Mouse (Mus musculus): ENCODE measurements at regions not wholly inside any gene's neighbourhood (a gene's known extent, or its start where the extent isn't known, plus 50 kb on each side); places are given as distances from the start of the nearest gene placed in this dataset.

GRCm38 (mm10) chr13:47347835-47348234, 225.4 kb downstream of the Rnf144b start:
- no peak for DNase-seq (ENCODE audit: low spot score)
- ATAC-seq (ENCODE audit: low FRiP score): no peak
- no peaks in the 10 kb centered on the region for H3K36me3 ChIP-seq (ENCODE audit: insufficient read depth, low read length)
- WGBS: 76% methylated on average over 6 of the region's 6 CpGs
- H3K9ac ChIP-seq (replicated peaks; ENCODE audit: low read length, poor library complexity, severe bottlenecking): no peak overlapping the region
- no peaks in the 10 kb centered on the region for H3K27me3 ChIP-seq (ENCODE audit: insufficient read depth, low read length)
- no peak for TF ChIP-seq CTCF (IDR thresholded peaks at IDR 0.05)
- H3K4me2 ChIP-seq (ENCODE audit: low read depth, low read length, poor library complexity, severe bottlenecking): no peak overlapping the region
- no peaks in the 10 kb centered on the region; the same call in 1 of the 2 replicates for H3K4me1 ChIP-seq (ENCODE audit: insufficient read depth, low read length)
- no peak overlapping the region for H3K27ac ChIP-seq (ENCODE audit: low read depth, low read length)
- H3K4me3 ChIP-seq (ENCODE audit: low read depth, low read length): no peak overlapping the region
- no peaks in the 10 kb centered on the region for H3K9me3 ChIP-seq (ENCODE audit: low read length)

GRCm38 (mm10) chr13:47348517-47349145, 226.2 kb downstream of the Rnf144b start:
- H3K9ac ChIP-seq (replicated peaks; ENCODE audit: low read length, poor library complexity, severe bottlenecking): no peak overlapping the region
- 37% methylated on average over 17 of the region's 17 CpGs for WGBS
- no peak for ATAC-seq (ENCODE audit: low FRiP score)
- H3K9me3 ChIP-seq (ENCODE audit: low read length): no peaks in the 10 kb centered on the region
- peak; percentile 95 for TF ChIP-seq CTCF (IDR thresholded peaks at IDR 0.05)
- H3K4me2 ChIP-seq (ENCODE audit: low read depth, low read length, poor library complexity, severe bottlenecking): no peak overlapping the region
- no peak overlapping the region for H3K4me3 ChIP-seq (ENCODE audit: low read depth, low read length)
- no peak overlapping the region for H3K27ac ChIP-seq (ENCODE audit: low read depth, low read length)
- H3K36me3 ChIP-seq (ENCODE audit: insufficient read depth, low read length): no peaks in the 10 kb centered on the region
- H3K27me3 ChIP-seq (ENCODE audit: insufficient read depth, low read length): no peaks in the 10 kb centered on the region
- H3K4me1 ChIP-seq (ENCODE audit: insufficient read depth, low read length): no peaks in the 10 kb centered on the region; the same call in 1 of the 2 replicates
- peak; percentile 88 for DNase-seq (ENCODE audit: low spot score)

GRCm38 (mm10) chr13:47354446-47354845, 232.0 kb downstream of the Rnf144b start:
- no peak overlapping the region for H3K9ac ChIP-seq (replicated peaks; ENCODE audit: low read length, poor library complexity, severe bottlenecking)
- H3K4me1 ChIP-seq (ENCODE audit: insufficient read depth, low read length): no peaks in the 10 kb centered on the region
- H3K36me3 ChIP-seq (ENCODE audit: insufficient read depth, low read length): no peaks in the 10 kb centered on the region
- TF ChIP-seq CTCF (IDR thresholded peaks at IDR 0.05): no peak
- no peak overlapping the region for H3K4me2 ChIP-seq (ENCODE audit: low read depth, low read length, poor library complexity, severe bottlenecking)
- H3K4me3 ChIP-seq (ENCODE audit: low read depth, low read length): no peak overlapping the region
- DNase-seq (ENCODE audit: low spot score): peak; percentile 74
- no peaks in the 10 kb centered on the region for H3K27me3 ChIP-seq (ENCODE audit: insufficient read depth, low read length)
- no peaks in the 10 kb centered on the region for H3K9me3 ChIP-seq (ENCODE audit: low read length)
- no peak overlapping the region for H3K27ac ChIP-seq (ENCODE audit: low read depth, low read length)
- 83% methylated on average over 12 of the region's 12 CpGs for WGBS
- no peak for ATAC-seq (ENCODE audit: low FRiP score)

- no peaks in the 10 kb centered on the region for H3K27me3 ChIP-seq (ENCODE audit: insufficient read depth, low read length)
- H3K4me2 ChIP-seq (ENCODE audit: low read depth, low read length, poor library complexity, severe bottlenecking): no peak overlapping the region
- WGBS: 55% methylated on average over 5 of the region's 5 CpGs
- no peak overlapping the region for H3K9ac ChIP-seq (replicated peaks; ENCODE audit: low read length, poor library complexity, severe bottlenecking)
- no peak for TF ChIP-seq CTCF (IDR thresholded peaks at IDR 0.05)
- ATAC-seq (ENCODE audit: low FRiP score): no peak
- H3K4me1 ChIP-seq (ENCODE audit: insufficient read depth, low read length): no peaks in the 10 kb centered on the region
- no peak overlapping the region for H3K4me3 ChIP-seq (ENCODE audit: low read depth, low read length)
- no peak overlapping the region for H3K27ac ChIP-seq (ENCODE audit: low read depth, low read length)
- no peak for DNase-seq (ENCODE audit: low spot score)
- H3K36me3 ChIP-seq (ENCODE audit: insufficient read depth, low read length): no peaks in the 10 kb centered on the region
- H3K9me3 ChIP-seq (ENCODE audit: low read length): no peaks in the 10 kb centered on the region
Measured at GRCm38 (mm10) chr13:47355169-47355568, 232.7 kb downstream of the Rnf144b start.

- Histone ChIP-seq H3K4me1 (ENCODE audit: insufficient read depth, low read length) (no peaks in the 10 kb centered on the region), H3K27me3 (ENCODE audit: insufficient read depth, low read length) (no peaks in the 10 kb centered on the region), H3K27ac (ENCODE audit: low read depth, low read length) (no peak overlapping the region), H3K4me3 (ENCODE audit: low read depth, low read length) (no peak overlapping the region), H3K4me2 (ENCODE audit: low read depth, low read length, poor library complexity, severe bottlenecking) (no peak overlapping the region), H3K9me3 (ENCODE audit: low read length) (no peaks in the 10 kb centered on the region), H3K36me3 (ENCODE audit: insufficient read depth, low read length) (no peaks in the 10 kb centered on the region), H3K9ac (replicated peaks; ENCODE audit: low read length, poor library complexity, severe bottlenecking) (no peak overlapping the region)
- ATAC-seq (ENCODE audit: low FRiP score) (no peak), DNase-seq (ENCODE audit: low spot score) (no peak)
- TF ChIP-seq CTCF (IDR thresholded peaks at IDR 0.05): no peak
- WGBS: 53% methylated on average over 9 of the region's 9 CpGs
Measured at GRCm38 (mm10) chr13:47358986-47359385, 236.5 kb downstream of the Rnf144b start.

- DNase-seq (ENCODE audit: low spot score) (peak; percentile 20), ATAC-seq (ENCODE audit: low FRiP score) (no peak)
- no peak overlapping the region for H3K9ac ChIP-seq (replicated peaks; ENCODE audit: low read length, poor library complexity, severe bottlenecking)
- no peaks in the 10 kb centered on the region for H3K27me3 ChIP-seq (ENCODE audit: insufficient read depth, low read length)
- TF ChIP-seq CTCF (IDR thresholded peaks at IDR 0.05): no peak
- no peak overlapping the region for H3K27ac ChIP-seq (ENCODE audit: low read depth, low read length)
- H3K4me1 ChIP-seq (ENCODE audit: insufficient read depth, low read length): no peaks in the 10 kb centered on the region
- no peaks in the 10 kb centered on the region for H3K36me3 ChIP-seq (ENCODE audit: insufficient read depth, low read length)
- H3K4me3 ChIP-seq (ENCODE audit: low read depth, low read length): no peak overlapping the region
- no peaks in the 10 kb centered on the region for H3K9me3 ChIP-seq (ENCODE audit: low read length)
- no peak overlapping the region for H3K4me2 ChIP-seq (ENCODE audit: low read depth, low read length, poor library complexity, severe bottlenecking)
- WGBS: 85% methylated on average over 7 of the region's 7 CpGs
Measured at GRCm38 (mm10) chr13:47365776-47366175, 243.3 kb downstream of the Rnf144b start.

All from midbrain, postnatal 0 days (tissue).